Mouse (Mus musculus) ES-Bruce4 (cell line): ENCODE data around the gene Rbm8a2.

Experiments used
- CTCF ChIP-seq: IDR thresholded peaks from one replicate; pipeline ENCODE4 v1.8.1; 2011; ENCODE audit warnings: low read depth, low read length
- EP300 ChIP-seq: IDR thresholded peaks from 2 replicates; pipeline ENCODE4 v1.6.1; 2011; ENCODE audit warnings: low read depth, low read length; ENCODE audit not compliant: insufficient read depth

GRCm38 (mm10) chr1:175936282-175936737 lies 42.6 kb downstream of the Rbm8a2 start:
- no peak for TF ChIP-seq CTCF
- TF ChIP-seq EP300, result no peak
